Mouse (Mus musculus) spleen, adult 2 months (tissue): ENCODE measurements around the gene Hnrnpll. TPM values are rescaled to one million over a fixed set of nuclear protein-coding genes. Genes with fewer than 3 reads are reported as not detected.

Experiments
- DNase-seq, 2 experiments: peaks; one replicate each; pipeline versions ENCODE4 v3.0.0 to v3.0.0-alpha.2; 2012 to 2021; ENCODE audit warnings: low spot score in 2 of 2, low read depth in 1 of 2
- H3K27ac ChIP-seq: fragments of 200-500 bp; 2 replicates; pipeline ENCODE4 v1.5.1; 2012; ENCODE audit warnings: low read length, inconsistent platforms; ENCODE audit not compliant: insufficient read depth
- H3K27me3 ChIP-seq: fragments of 200-500 bp; 2 replicates; pipeline ENCODE4 v1.6.1; 2012; ENCODE audit warnings: mild to moderate bottlenecking, moderate library complexity, low read length, inconsistent platforms; ENCODE audit not compliant: control insufficient read depth, insufficient read depth
- H3K36me3 ChIP-seq: fragments of 200-500 bp; 2 replicates; pipeline ENCODE4 v1.6.1; 2012; ENCODE audit warnings: mild to moderate bottlenecking, low read length, inconsistent platforms; ENCODE audit not compliant: control insufficient read depth, insufficient read depth
- H3K4me1 ChIP-seq: fragments of 200-500 bp; 2 replicates; pipeline ENCODE4 v1.6.1; 2011; ENCODE audit warnings: inconsistent platforms; ENCODE audit not compliant: control insufficient read depth, insufficient read depth, insufficient read length
- H3K4me3 ChIP-seq: fragments of 200-500 bp; 2 replicates; pipeline ENCODE4 v1.5.1; 2011; ENCODE audit warnings: mild to moderate bottlenecking, inconsistent platforms; ENCODE audit not compliant: insufficient read depth, insufficient read length; ENCODE audit errors: extremely low read depth
- CTCF ChIP-seq: fragments of 200-500 bp; IDR thresholded peaks from 2 replicates; pipeline ENCODE4 v1.5.1; 2011; ENCODE audit warnings: mild to moderate bottlenecking, inconsistent platforms; ENCODE audit not compliant: insufficient read depth, insufficient read length, insufficient replicate concordance; ENCODE audit errors: extremely low read depth
- POLR2A ChIP-seq: fragments of 200-500 bp; IDR thresholded peaks from 2 replicates; pipeline ENCODE4 v1.6.1; 2011; ENCODE audit warnings: low read depth, low read length, inconsistent platforms
- WGBS: fragments of 180-500 bp; shearing (Covaris S2); methylation state at CpG from one replicate; pipeline ENCODE4 v1.1.7; 2018; 5-methylcytosine and 5-hydroxymethylcytosine counted together
- polyA plus RNA-seq: library from polyadenylated mRNA; depleted of rRNA; stranded (reverse); fragments of >200 nt; gene quantifications from 2 replicates; pipeline ENCODE4 v1.2.3, GENCODE M21; 2012

The Hnrnpll gene
- polyA plus RNA-seq, 1 experiment: 5.7 TPM

DNA sequence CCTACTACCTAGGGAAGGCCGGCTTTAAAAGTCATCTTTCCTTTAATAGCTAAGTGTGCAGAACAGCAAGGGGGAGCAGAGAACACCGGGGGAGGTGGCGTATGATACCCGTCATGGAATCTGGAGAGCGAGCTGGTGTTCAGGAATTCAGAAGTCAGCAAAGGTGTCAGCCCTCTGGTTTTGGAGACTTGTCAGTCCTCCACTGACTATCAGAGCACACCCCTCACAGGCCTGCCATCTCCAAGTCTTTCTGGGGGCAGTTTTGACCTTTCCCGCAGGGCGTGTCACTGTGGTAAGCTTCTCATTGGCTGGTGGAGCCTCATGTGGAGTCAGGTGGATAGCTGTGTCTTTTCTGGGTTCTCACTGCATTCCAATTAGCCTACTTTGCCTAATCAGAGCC lies 72.0 kb downstream of the Hnrnpll start:
- Histone ChIP-seq H3K4me1 (peaks cover 4% of the 10 kb centered on the region; the same call in 1 of the 2 replicates), H3K27ac (no peak overlapping the region), H3K4me3 (no peak overlapping the region), H3K27me3 (no peaks in the 10 kb centered on the region), H3K36me3 (no peaks in the 10 kb centered on the region)
- TF ChIP-seq CTCF (no peak), POLR2A (no peak)
- no peak for DNase-seq
- WGBS: 95% methylated on average over 7 of the region's 7 CpGs

DNA sequence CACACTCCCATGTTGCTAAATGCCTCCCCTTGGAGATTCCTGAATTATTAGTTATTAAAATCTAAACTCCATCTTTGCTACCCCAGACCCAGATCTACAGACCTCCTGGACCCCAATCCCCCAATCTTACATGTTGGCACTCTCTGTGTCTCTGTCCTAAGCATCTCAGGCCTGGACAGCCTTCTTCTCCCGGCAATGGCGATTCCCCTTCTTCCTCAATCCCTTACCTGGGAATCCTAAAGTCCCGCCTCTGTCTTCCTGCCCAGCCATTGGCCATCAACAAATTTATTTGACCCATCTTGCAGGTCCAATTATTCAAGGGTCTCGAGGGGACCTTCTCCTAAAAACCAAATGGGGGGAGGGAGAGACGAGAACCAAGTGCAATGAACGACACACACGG lies 77.7 kb downstream of the Hnrnpll start:
- TF ChIP-seq POLR2A (no peak), CTCF (no peak)
- Histone ChIP-seq H3K27ac (no peak overlapping the region), H3K4me3 (no peak overlapping the region), H3K27me3 (no peaks in the 10 kb centered on the region), H3K36me3 (no peaks in the 10 kb centered on the region), H3K4me1 (peaks cover 12% of the 10 kb centered on the region)
- no peak for DNase-seq
- 90% methylated on average over 7 of the region's 7 CpGs for WGBS

DNA sequence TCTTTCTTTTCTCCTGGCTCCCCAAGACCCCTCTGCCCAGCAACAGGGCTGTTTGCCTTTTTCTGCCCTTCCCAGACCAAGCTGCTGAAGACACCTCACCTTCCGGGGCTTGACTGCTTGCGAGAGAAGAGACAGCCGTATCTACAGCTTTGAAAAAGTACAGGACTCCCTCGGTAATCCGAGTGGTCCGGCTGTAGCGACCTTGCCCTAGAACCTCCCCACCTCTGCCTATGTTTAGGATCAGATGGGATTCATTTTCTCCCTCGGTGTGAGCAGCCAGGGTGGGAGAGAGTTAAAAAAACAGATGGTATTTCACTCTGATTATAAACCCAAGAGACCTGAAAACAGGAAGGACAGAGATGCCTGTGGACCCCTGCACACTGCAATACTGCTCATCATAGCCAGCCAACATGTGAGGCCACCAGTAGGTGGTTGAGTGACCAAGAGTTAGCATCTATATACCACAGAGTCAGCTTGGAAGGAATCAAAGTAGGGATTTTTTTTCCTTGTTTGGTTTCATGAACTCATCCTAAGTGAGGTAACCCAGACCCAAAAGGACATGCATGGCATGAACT lies 79.1 kb downstream of the Hnrnpll start:
- Histone ChIP-seq H3K36me3 (no peaks in the 10 kb centered on the region), H3K4me1 (peaks cover 12% of the 10 kb centered on the region), H3K27me3 (no peaks in the 10 kb centered on the region), H3K27ac (no peak overlapping the region), H3K4me3 (no peak overlapping the region)
- WGBS: 49% methylated on average over 8 of the region's 8 CpGs
- no peak for DNase-seq
- TF ChIP-seq POLR2A: no peak
- no peak for TF ChIP-seq CTCF

GRCm38 (mm10) chr17:79982548-79982947 lies 79.6 kb downstream of the Hnrnpll start:
- peaks cover 12% of the 10 kb centered on the region for H3K4me1 ChIP-seq
- no peaks in the 10 kb centered on the region for H3K36me3 ChIP-seq
- TF ChIP-seq POLR2A (no peak), CTCF (no peak)
- 8% methylated on average over 7 of the region's 7 CpGs for WGBS
- H3K27me3 ChIP-seq: no peaks in the 10 kb centered on the region
- DNase-seq: peak in 1 of 2 experiments; percentile 12
- H3K4me3 ChIP-seq: no peak overlapping the region
- H3K27ac ChIP-seq: no peak overlapping the region

DNA sequence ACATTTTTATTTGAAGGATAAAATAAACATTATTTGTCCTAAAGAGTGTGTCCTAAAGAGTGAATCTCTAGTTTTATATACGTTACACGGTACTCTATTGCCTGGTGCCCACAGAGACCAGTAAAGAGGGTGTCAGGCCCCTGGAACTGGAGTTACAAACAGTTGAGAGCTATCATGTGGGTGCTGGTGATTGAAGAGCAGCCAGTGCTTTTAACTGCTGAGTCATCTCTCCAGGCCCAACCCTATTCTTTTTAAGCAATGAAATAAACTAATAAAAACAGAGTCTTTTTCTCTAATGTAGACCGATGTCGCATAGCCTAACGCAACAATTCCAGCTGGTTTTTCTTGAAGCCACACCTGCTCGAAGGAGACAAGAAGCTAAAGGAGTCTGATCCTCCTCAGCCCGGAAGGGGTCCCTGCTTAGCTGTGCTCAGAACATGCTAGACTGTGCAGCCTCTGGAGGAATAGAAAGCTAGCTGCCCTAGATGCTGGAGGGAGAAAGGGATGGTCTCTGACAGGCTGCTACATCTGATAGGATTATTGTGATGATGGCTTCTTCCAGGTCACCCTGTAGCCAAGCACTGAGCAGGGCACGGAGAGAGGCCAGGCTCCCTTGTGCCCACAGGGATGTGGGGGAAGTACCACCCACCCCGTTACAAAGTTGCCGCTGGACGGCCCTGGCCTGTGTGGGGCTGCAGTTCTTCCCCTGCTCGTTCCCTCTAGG lies 80.2 kb downstream of the Hnrnpll start:
- Histone ChIP-seq H3K4me1 (peaks cover 12% of the 10 kb centered on the region), H3K36me3 (no peaks in the 10 kb centered on the region), H3K27me3 (no peaks in the 10 kb centered on the region), H3K4me3 (no peak overlapping the region), H3K27ac (no peak overlapping the region)
- no peak for DNase-seq
- TF ChIP-seq CTCF (no peak), POLR2A (no peak)
- WGBS: 44% methylated on average over 12 of the region's 12 CpGs

DNA sequence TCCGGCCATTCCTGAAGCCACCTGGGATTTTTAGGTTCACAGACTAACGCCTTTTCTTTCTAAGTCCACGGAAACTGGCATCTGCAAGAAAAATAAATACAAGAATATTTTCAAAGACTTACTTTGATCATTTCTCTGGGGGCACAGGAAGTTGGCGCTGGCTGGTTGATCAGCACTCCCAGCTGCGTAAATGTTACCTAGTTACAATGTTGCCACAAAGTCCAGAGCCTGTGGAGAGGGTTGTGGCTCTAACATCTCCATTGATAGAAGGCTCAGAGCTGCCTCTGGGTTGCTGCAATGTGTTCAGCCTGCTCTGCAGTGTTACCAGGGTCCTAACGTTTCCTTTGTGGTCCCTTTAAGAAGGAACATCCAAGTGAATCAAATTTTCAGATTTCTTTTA lies 80.8 kb downstream of the Hnrnpll start:
- Histone ChIP-seq H3K36me3 (no peaks in the 10 kb centered on the region), H3K4me1 (peaks cover 12% of the 10 kb centered on the region), H3K4me3 (no peak overlapping the region), H3K27ac (no peak overlapping the region), H3K27me3 (no peaks in the 10 kb centered on the region)
- TF ChIP-seq CTCF: no peak
- no peak for TF ChIP-seq POLR2A
- 27% methylated on average over 6 of the region's 6 CpGs for WGBS
- no peak for DNase-seq
